Mouse (Mus musculus) erythroblast, embryonic 14.5 days (primary cell): Measurements from ENCODE around the gene Kirrel. TPM values are rescaled to one million over a fixed set of nuclear protein-coding genes. Genes with fewer than 3 reads are reported as not detected.

Experiments
- H3K27me3 ChIP-seq: 2 replicates; pipeline ENCODE4 v1.6.1; 2012; ENCODE audit warnings: inconsistent platforms; ENCODE audit not compliant: control insufficient read depth
- H3K36me3 ChIP-seq: 2 replicates; pipeline ENCODE4 v1.6.1; 2012; ENCODE audit warnings: mild to moderate bottlenecking, inconsistent platforms; ENCODE audit not compliant: control insufficient read depth
- H3K4me1 ChIP-seq: 2 replicates; pipeline ENCODE4 v1.6.1; 2012; ENCODE audit warnings: inconsistent platforms; ENCODE audit not compliant: control insufficient read depth
- H3K4me3 ChIP-seq: replicated peaks from 2 replicates; pipeline ENCODE3; 2012; ENCODE audit warnings: moderate library complexity, mild to moderate bottlenecking, inconsistent platforms
- H3K9me3 ChIP-seq: 2 replicates; pipeline ENCODE4 v1.6.1; 2012; ENCODE audit warnings: low read length, inconsistent platforms, mixed read lengths; ENCODE audit not compliant: control insufficient read depth
- GATA1 ChIP-seq: IDR thresholded peaks from 2 replicates; pipeline ENCODE4 v1.6.1; 2012; ENCODE audit warnings: low read length, inconsistent platforms, mixed read lengths
- TAL1 ChIP-seq: IDR thresholded peaks from 3 replicates; pipeline ENCODE4 v1.6.1; 2012; ENCODE audit warnings: low read length, inconsistent platforms, mixed read lengths
- polyA plus RNA-seq: library from polyadenylated mRNA; stranded (reverse); fragments of >175 nt; gene quantifications from 2 replicates; pipeline ENCODE4 v1.2.3, GENCODE M21; 2012

The Kirrel gene
- polyA plus RNA-seq = not detected in 2 replicates

GRCm38 (mm10) chr3:87174096-87174768 lies at the start of gene Kirrel:
Gene Kirrel (minus strand): TSS chr3:87174747.
- Histone ChIP-seq H3K4me1 (peaks cover 3% of the 10 kb centered on the region; the same call in 1 of the 2 replicates), H3K27me3 (peaks cover 57% of the 10 kb centered on the region), H3K4me3 (peak within 1 kb of the TSS; percentile 25), H3K9me3 (no peaks in the 10 kb centered on the region), H3K36me3 (no peaks in the 10 kb centered on the region)
- TF ChIP-seq GATA1 (no peak), TAL1 (no peak)

- H3K4me1 ChIP-seq = no peaks in the 10 kb centered on the region
- H3K27me3 ChIP-seq = no peaks in the 10 kb centered on the region
- no peak overlapping the region for H3K4me3 ChIP-seq
- TF ChIP-seq TAL1 = no peak
- TF ChIP-seq GATA1 = no peak
- H3K9me3 ChIP-seq = no peaks in the 10 kb centered on the region
- H3K36me3 ChIP-seq = no peaks in the 10 kb centered on the region
These were observed 49.1 kb upstream of the Kirrel start for GRCm38 (mm10) chr3:87223636-87224035.

GRCm38 (mm10) chr3:87222346-87222745 lies 47.8 kb upstream of the Kirrel start:
- no peak for TF ChIP-seq GATA1
- TF ChIP-seq TAL1 = no peak
- Histone ChIP-seq H3K27me3 (no peaks in the 10 kb centered on the region), H3K36me3 (no peaks in the 10 kb centered on the region), H3K4me1 (no peaks in the 10 kb centered on the region), H3K4me3 (no peak overlapping the region), H3K9me3 (no peaks in the 10 kb centered on the region)

GRCm38 (mm10) chr3:87215176-87215575 lies 40.6 kb upstream of the Kirrel start:
- Histone ChIP-seq H3K9me3 (no peaks in the 10 kb centered on the region), H3K27me3 (no peaks in the 10 kb centered on the region), H3K4me3 (no peak overlapping the region), H3K4me1 (no peaks in the 10 kb centered on the region), H3K36me3 (no peaks in the 10 kb centered on the region)
- TF ChIP-seq GATA1 (no peak), TAL1 (no peak)

GRCm38 (mm10) chr3:87214221-87214864 lies 39.8 kb upstream of the Kirrel start:
- TF ChIP-seq TAL1 = no peak
- TF ChIP-seq GATA1 = no peak
- Histone ChIP-seq H3K4me3 (no peak overlapping the region), H3K4me1 (no peaks in the 10 kb centered on the region), H3K9me3 (no peaks in the 10 kb centered on the region), H3K27me3 (no peaks in the 10 kb centered on the region), H3K36me3 (no peaks in the 10 kb centered on the region)

GRCm38 (mm10) chr3:87206336-87207075 lies 32.0 kb upstream of the Kirrel start:
- Histone ChIP-seq H3K9me3 (no peaks in the 10 kb centered on the region), H3K36me3 (no peaks in the 10 kb centered on the region), H3K4me1 (no peaks in the 10 kb centered on the region), H3K27me3 (no peaks in the 10 kb centered on the region), H3K4me3 (no peak overlapping the region)
- no peak for TF ChIP-seq GATA1
- TF ChIP-seq TAL1 = no peak

- Histone ChIP-seq H3K36me3 (no peaks in the 10 kb centered on the region), H3K9me3 (no peaks in the 10 kb centered on the region), H3K4me3 (no peak overlapping the region), H3K4me1 (no peaks in the 10 kb centered on the region), H3K27me3 (no peaks in the 10 kb centered on the region)
- TF ChIP-seq GATA1 (no peak), TAL1 (no peak)
These were observed 22.1 kb upstream of the Kirrel start for GRCm38 (mm10) chr3:87196637-87197036.

GRCm38 (mm10) chr3:87195041-87195440 lies 20.5 kb upstream of the Kirrel start:
- Histone ChIP-seq H3K9me3 (no peaks in the 10 kb centered on the region), H3K27me3 (no peaks in the 10 kb centered on the region), H3K36me3 (no peaks in the 10 kb centered on the region), H3K4me3 (no peak overlapping the region), H3K4me1 (no peaks in the 10 kb centered on the region)
- no peak for TF ChIP-seq TAL1
- TF ChIP-seq GATA1 = no peak

GRCm38 (mm10) chr3:87194591-87194990 lies 20.0 kb upstream of the Kirrel start:
- Histone ChIP-seq H3K9me3 (no peaks in the 10 kb centered on the region), H3K4me3 (no peak overlapping the region), H3K27me3 (no peaks in the 10 kb centered on the region), H3K4me1 (no peaks in the 10 kb centered on the region), H3K36me3 (no peaks in the 10 kb centered on the region)
- no peak for TF ChIP-seq GATA1
- TF ChIP-seq TAL1 = no peak
